Mouse (Mus musculus) spleen, adult 2 months (tissue): ENCODE measurements around the gene Apobec3. TPM values are rescaled to one million over a fixed set of nuclear protein-coding genes. Genes with fewer than 3 reads are reported as not detected.

ENCODE experiments used
- DNase-seq, 2 experiments: peaks; one replicate each; pipeline versions ENCODE4 v3.0.0 to v3.0.0-alpha.2; 2012 to 2021; ENCODE audit warnings: low spot score in 2 of 2, low read depth in 1 of 2
- H3K27ac ChIP-seq: fragments of 200-500 bp; 2 replicates; pipeline ENCODE4 v1.5.1; 2012; ENCODE audit warnings: low read length, inconsistent platforms; ENCODE audit not compliant: insufficient read depth
- H3K27me3 ChIP-seq: fragments of 200-500 bp; 2 replicates; pipeline ENCODE4 v1.6.1; 2012; ENCODE audit warnings: mild to moderate bottlenecking, moderate library complexity, low read length, inconsistent platforms; ENCODE audit not compliant: control insufficient read depth, insufficient read depth
- H3K36me3 ChIP-seq: fragments of 200-500 bp; 2 replicates; pipeline ENCODE4 v1.6.1; 2012; ENCODE audit warnings: mild to moderate bottlenecking, low read length, inconsistent platforms; ENCODE audit not compliant: control insufficient read depth, insufficient read depth
- H3K4me1 ChIP-seq: fragments of 200-500 bp; 2 replicates; pipeline ENCODE4 v1.6.1; 2011; ENCODE audit warnings: inconsistent platforms; ENCODE audit not compliant: control insufficient read depth, insufficient read depth, insufficient read length
- H3K4me3 ChIP-seq: fragments of 200-500 bp; 2 replicates; pipeline ENCODE4 v1.5.1; 2011; ENCODE audit warnings: mild to moderate bottlenecking, inconsistent platforms; ENCODE audit not compliant: insufficient read depth, insufficient read length; ENCODE audit errors: extremely low read depth
- CTCF ChIP-seq: fragments of 200-500 bp; IDR thresholded peaks from 2 replicates; pipeline ENCODE4 v1.5.1; 2011; ENCODE audit warnings: mild to moderate bottlenecking, inconsistent platforms; ENCODE audit not compliant: insufficient read depth, insufficient read length, insufficient replicate concordance; ENCODE audit errors: extremely low read depth
- POLR2A ChIP-seq: fragments of 200-500 bp; IDR thresholded peaks from 2 replicates; pipeline ENCODE4 v1.6.1; 2011; ENCODE audit warnings: low read depth, low read length, inconsistent platforms
- WGBS: fragments of 180-500 bp; shearing (Covaris S2); methylation state at CpG from one replicate; pipeline ENCODE4 v1.1.7; 2018; 5-methylcytosine and 5-hydroxymethylcytosine counted together
- polyA plus RNA-seq: library from polyadenylated mRNA; depleted of rRNA; stranded (reverse); fragments of >200 nt; gene quantifications from 2 replicates; pipeline ENCODE4 v1.2.3, GENCODE M21; 2012

The Apobec3 gene
- polyA plus RNA-seq, 1 experiment, result 99.9 TPM

DNA sequence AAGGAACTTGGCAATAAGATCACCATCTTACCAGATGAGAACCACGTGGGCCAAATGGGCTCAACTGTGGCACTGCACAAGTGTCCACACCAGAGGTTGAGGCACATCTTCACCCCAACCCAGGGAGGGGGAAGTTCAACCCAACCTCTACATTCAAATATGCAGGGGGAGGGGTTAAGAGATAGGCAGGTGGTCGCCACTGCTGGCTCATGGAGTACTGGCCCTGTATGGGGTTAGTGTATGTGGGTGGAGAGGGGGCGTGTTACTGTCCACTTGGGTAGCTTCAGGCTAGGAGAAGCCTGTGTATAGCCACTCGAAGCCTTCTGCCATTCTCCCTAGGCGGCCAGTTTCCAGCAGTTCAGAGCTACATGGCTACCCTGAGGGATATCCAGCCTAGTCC is 24.7 kb downstream of the Apobec3 start:
- H3K4me1 ChIP-seq, result peaks cover 4% of the 10 kb centered on the region; the same call in 1 of the 2 replicates
- H3K36me3 ChIP-seq, result peaks cover 29% of the 10 kb centered on the region
- WGBS, result 68% methylated on average over 5 of the region's 5 CpGs
- no peaks in the 10 kb centered on the region for H3K27me3 ChIP-seq
- no peak overlapping the region for H3K4me3 ChIP-seq
- H3K27ac ChIP-seq, result 0 out of 2 replicates have a peak overlapping the region, but pooled peaks have one; percentile 1
- no peak for DNase-seq
- TF ChIP-seq POLR2A (no peak), CTCF (no peak)

DNA sequence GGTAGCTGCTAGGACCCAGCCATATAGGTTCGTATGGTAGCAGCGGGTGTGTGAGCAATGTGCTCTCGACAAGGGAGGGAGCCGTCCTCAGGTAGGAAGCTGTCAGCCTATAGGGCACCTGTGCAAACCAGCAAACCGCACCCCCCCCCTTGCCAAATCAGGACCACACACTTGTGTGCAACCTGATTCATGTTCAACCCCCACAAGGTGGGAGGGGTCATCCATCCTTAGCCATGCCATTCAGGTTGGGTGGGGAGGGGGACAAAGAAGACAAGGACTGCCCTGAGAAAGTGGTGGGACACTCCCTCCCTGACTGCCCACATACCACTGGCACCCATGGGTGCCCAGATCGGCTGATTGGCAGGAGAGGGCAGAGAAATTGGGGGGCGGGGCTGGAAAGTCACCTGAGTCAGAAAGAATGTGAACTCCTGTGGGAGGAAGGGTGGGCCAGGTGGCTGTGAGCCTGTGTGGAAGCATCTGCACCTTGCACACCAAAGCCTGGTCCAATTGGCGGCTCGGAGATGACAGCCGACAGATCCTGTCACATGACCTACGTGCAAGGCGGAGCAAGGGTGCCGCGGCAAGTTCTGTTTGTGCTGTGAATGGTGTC is 25.8 kb downstream of the Apobec3 start:
- peaks cover 4% of the 10 kb centered on the region; the same call in 1 of the 2 replicates for H3K4me1 ChIP-seq
- no peak overlapping the region for H3K4me3 ChIP-seq
- H3K36me3 ChIP-seq, result peaks cover 38% of the 10 kb centered on the region
- H3K27me3 ChIP-seq, result no peaks in the 10 kb centered on the region
- 88% methylated on average over 14 of the region's 14 CpGs for WGBS
- TF ChIP-seq POLR2A, result no peak
- TF ChIP-seq CTCF, result no peak
- H3K27ac ChIP-seq, result peak overlapping the region; percentile 10; the same call in 1 of the 2 replicates
- DNase-seq, result no peak

DNA sequence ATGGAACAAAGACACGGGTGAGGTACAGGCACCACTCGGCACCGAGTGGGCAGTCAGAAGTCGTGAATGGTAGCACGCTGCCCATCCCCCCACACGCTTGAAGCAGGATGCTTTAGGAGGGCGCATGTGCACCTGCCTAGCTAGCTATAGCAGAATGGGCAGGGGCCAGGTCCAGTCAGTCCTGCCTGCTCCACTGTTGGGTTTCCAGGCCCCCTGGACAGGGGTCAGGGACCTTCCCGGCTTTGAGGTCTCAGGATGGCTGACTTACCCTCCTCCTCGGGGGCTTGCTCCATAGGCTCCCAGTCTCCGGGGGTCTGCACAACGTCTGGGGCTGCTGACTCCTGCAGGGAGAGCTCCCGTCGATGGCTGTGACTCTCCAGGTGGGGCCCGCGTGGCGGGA is 27.0 kb downstream of the Apobec3 start:
- DNase-seq, result no peak
- WGBS, result 94% methylated on average over 16 of the region's 16 CpGs

DNA sequence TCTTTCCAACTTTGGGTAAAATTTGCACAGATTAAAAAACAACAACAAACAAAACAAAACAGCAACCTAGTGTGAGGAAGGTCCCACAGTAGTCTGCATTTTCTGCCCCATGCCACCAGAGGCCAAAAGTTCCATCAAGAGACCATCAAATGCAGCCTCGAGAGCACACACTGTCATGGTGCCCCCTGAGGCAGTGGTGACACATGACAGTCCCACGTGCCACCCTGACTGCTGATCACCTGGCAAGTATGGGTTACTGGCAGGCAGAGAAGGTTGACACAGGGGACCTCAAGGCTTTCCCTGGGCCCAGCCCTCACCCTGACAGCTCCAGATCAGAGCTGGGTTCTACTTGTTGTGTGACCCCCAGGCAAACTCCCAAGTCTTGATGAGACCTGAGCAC is 28.3 kb downstream of the Apobec3 start:
- TF ChIP-seq POLR2A (no peak), CTCF (peak; percentile 2; the same call in 1 of the 2 replicates)
- no peak for DNase-seq
- peaks cover 2% of the 10 kb centered on the region; the same call in 1 of the 2 replicates for H3K4me1 ChIP-seq
- no peaks in the 10 kb centered on the region for H3K27me3 ChIP-seq
- H3K36me3 ChIP-seq, result peaks cover 50% of the 10 kb centered on the region
- no peak overlapping the region for H3K4me3 ChIP-seq
- WGBS, result 37% methylated on average over 2 of the region's 2 CpGs
- H3K27ac ChIP-seq, result no peak overlapping the region

More for the DNA sequence above, 27.0 kb downstream of the Apobec3 start:
- no peaks in the 10 kb centered on the region for H3K27me3 ChIP-seq
- H3K4me1 ChIP-seq, result peaks cover 2% of the 10 kb centered on the region; the same call in 1 of the 2 replicates
- H3K4me3 ChIP-seq, result no peak overlapping the region
- H3K36me3 ChIP-seq, result peaks cover 45% of the 10 kb centered on the region
- TF ChIP-seq CTCF, result no peak
- TF ChIP-seq POLR2A, result no peak
- H3K27ac ChIP-seq, result no peak overlapping the region

DNA sequence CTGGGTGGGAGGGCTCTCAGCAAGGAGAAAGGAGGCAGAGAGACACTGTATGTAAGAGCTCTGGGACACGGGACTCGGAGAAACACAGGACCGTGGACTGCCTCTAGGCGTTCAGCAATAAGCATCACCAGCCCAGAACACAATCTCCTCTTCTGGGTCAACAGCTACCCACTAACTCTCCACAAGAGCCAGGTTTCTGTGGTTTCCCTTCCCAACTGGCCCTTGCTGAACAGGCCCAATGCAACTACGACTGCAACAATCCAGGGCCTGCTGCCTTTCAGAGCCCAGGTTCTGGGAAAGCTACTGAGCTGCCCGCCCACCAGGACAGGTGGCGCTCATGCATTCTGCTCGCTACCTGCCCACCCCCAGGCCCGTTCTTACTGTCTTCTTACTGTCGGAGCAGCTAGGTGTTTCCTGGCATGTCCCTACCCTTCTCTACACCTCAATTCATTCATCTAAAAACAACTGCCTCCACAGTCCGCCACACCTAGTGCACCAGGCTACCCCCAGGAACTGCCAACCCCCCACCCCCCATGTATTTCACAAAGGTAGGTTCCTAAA is 35.5 kb downstream of the Apobec3 start:
- TF ChIP-seq POLR2A (no peak), CTCF (no peak)
- Histone ChIP-seq H3K4me3 (peak overlapping the region; percentile 41; the same call in 1 of the 2 replicates), H3K36me3 (peaks cover 25% of the 10 kb centered on the region), H3K4me1 (peaks cover 29% of the 10 kb centered on the region; the same call in 1 of the 2 replicates), H3K27me3 (no peaks in the 10 kb centered on the region), H3K27ac (peak overlapping the region; percentile 94)
- DNase-seq, result no peak
- WGBS, result 68% methylated on average over 11 of the region's 11 CpGs

DNA sequence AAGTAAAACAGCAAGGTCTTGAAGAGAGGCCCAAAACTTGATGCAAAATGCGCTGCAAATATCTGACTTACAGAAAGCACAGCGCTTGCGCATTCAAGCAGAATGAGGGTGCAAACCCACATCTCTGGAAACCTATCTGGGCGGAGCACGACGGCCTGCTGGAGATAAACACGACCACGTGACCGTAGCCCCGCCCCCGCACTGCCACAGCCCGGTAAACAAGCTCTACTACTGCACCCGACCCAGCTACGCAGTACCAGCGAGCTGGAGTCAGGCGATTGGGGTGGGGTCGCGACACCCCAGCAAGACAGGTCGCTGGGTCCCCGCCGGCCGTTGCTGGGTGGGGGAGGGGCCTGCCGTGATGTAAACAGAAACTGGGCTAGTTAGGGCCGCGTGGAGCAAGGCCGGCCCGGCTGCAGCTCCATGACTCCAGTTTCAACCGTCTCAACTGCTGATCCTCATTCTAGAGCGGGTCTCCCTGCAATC is 36.2 kb downstream of the Apobec3 start:
- Histone ChIP-seq H3K36me3 (peaks cover 18% of the 10 kb centered on the region), H3K4me1 (peaks cover 29% of the 10 kb centered on the region; the same call in 1 of the 2 replicates), H3K27ac (peak overlapping the region; percentile 95), H3K27me3 (no peaks in the 10 kb centered on the region), H3K4me3 (peak overlapping the region; percentile 58)
- peak; percentile 92 to 98 for DNase-seq
- TF ChIP-seq POLR2A, result peak; percentile 67; the same call in 1 of the 2 replicates
- TF ChIP-seq CTCF, result no peak
- WGBS, result 1% methylated on average over 29 of the region's 29 CpGs
